Mouse (Mus musculus): Measurements from ENCODE around the gene Hba-a1. TPM values are rescaled to one million over a fixed set of nuclear protein-coding genes. Genes with fewer than 3 reads are reported as not detected.
"Not testable (repeated sequence)": the region's sequence is repeated elsewhere in the genome, so short reads cannot be mapped to it uniquely, and the experiment has no call there.

Gene Hba-a1
- polyA plus RNA-seq, 1 experiment from 2014 or later = 4,298 TPM

- Histone ChIP-seq H3K27me3 (peaks cover 14% of the 10 kb centered on the region), H3K27ac (replicated peaks) (no peak overlapping the region), H3K9ac (no peak overlapping the region), H3K4me2 (replicated peaks) (no peak overlapping the region), H3K4me3 (replicated peaks) (no peak overlapping the region), H3K9me3 (replicated peaks) (no peaks in the 10 kb centered on the region), H3K36me3 (no peaks in the 10 kb centered on the region), H3K4me1 (no peaks in the 10 kb centered on the region)
- ATAC-seq (ENCODE audit: insufficient number of reproducible peaks, low FRiP score, low TSS enrichment, low read depth) = no peak
- 94% methylated on average over 2 of the region's 2 CpGs for WGBS
Measured at GRCm38 (mm10) chr11:32298532-32298918, 15.2 kb downstream of the Hba-a1 start.

GRCm38 (mm10) chr11:32299865-32300264, 16.6 kb downstream of the Hba-a1 start, which contains the start of gene Hbq1a:
TSS of gene Hbq1a (plus strand) at chr11:32300069.
- not testable (repeated sequence) for H3K9me3 ChIP-seq (replicated peaks); ATAC-seq (ENCODE audit: insufficient number of reproducible peaks, low FRiP score, low TSS enrichment, low read depth); H3K36me3 ChIP-seq; H3K4me1 ChIP-seq; H3K27ac ChIP-seq (replicated peaks); H3K9ac ChIP-seq
- Histone ChIP-seq H3K27me3 (peaks cover 14% of the 10 kb centered on the region), H3K4me3 (replicated peaks) (0 out of 2 replicates have a peak within 1 kb of the TSS, but pooled peaks have one; percentile 13), H3K4me2 (replicated peaks) (peak within 1 kb of the TSS; percentile 40)
- WGBS = 7% methylated on average over 16 of the region's 16 CpGs

- WGBS = 52% methylated on average over 15 of the region's 17 CpGs
- no peak overlapping the region for H3K27ac ChIP-seq (replicated peaks)
- H3K36me3 ChIP-seq = no peaks in the 10 kb centered on the region
- H3K27me3 ChIP-seq = peaks cover 14% of the 10 kb centered on the region
- no peak for ATAC-seq (ENCODE audit: insufficient number of reproducible peaks, low FRiP score, low TSS enrichment, low read depth)
- H3K4me3 ChIP-seq (replicated peaks) = 0 out of 2 replicates have a peak overlapping the region, but pooled peaks have one; percentile 13
- H3K4me2 ChIP-seq (replicated peaks) = peak overlapping the region; percentile 40
- H3K9me3 ChIP-seq (replicated peaks) = no peaks in the 10 kb centered on the region
- no peak overlapping the region for H3K9ac ChIP-seq
- no peaks in the 10 kb centered on the region for H3K4me1 ChIP-seq
Measured at GRCm38 (mm10) chr11:32300279-32301267, 17.3 kb downstream of the Hba-a1 start.

- WGBS = 63% methylated on average over 1 of the region's 1 CpGs
- Histone ChIP-seq H3K4me3 (replicated peaks) (no peak overlapping the region), H3K27me3 (peaks cover 14% of the 10 kb centered on the region), H3K4me2 (replicated peaks) (no peak overlapping the region), H3K9me3 (replicated peaks) (no peaks in the 10 kb centered on the region), H3K36me3 (no peaks in the 10 kb centered on the region), H3K4me1 (no peaks in the 10 kb centered on the region), H3K27ac (replicated peaks) (no peak overlapping the region), H3K9ac (no peak overlapping the region)
- no peak for ATAC-seq (ENCODE audit: insufficient number of reproducible peaks, low FRiP score, low TSS enrichment, low read depth)
Measured at GRCm38 (mm10) chr11:32301506-32301905, 18.2 kb downstream of the Hba-a1 start.

DNA sequence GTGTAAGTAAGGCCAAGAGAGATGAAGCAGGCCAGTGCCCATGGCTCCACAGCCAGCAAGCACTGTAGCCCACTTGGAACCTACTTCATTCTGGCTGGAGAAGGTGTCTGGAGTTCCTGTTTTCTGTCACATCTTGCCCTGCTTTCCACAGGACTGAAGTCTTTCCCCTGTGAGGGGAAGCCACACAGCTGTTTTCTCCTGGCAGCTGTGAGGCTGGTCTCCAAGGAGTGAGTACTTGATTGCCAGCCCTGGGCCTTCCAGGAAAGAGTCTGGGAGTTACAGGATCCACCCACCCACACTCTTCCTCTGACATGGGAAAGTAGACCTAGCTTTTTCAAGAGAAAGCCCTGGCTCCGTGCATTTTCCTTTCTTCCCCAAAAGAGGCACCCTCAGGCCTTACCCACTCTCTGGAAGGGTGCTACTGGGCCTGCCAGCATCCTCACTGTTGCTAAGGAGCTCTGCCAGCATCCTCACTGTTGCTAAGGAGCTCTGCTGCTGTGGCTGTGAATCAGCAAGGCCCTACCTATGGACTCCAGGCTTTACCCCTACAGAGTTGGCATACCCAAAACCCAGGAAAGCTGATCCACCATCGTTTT, 19.6 kb downstream of the Hba-a1 start:
- Histone ChIP-seq H3K27me3 (peaks cover 14% of the 10 kb centered on the region), H3K9ac (no peak overlapping the region), H3K36me3 (no peaks in the 10 kb centered on the region), H3K4me3 (replicated peaks) (no peak overlapping the region), H3K9me3 (replicated peaks) (no peaks in the 10 kb centered on the region), H3K27ac (replicated peaks) (no peak overlapping the region), H3K4me2 (replicated peaks) (no peak overlapping the region), H3K4me1 (no peaks in the 10 kb centered on the region; the same call in 1 of the 2 replicates)
- ATAC-seq (ENCODE audit: insufficient number of reproducible peaks, low FRiP score, low TSS enrichment, low read depth) = no peak
- 31% methylated on average over 2 of the region's 2 CpGs for WGBS

DNA sequence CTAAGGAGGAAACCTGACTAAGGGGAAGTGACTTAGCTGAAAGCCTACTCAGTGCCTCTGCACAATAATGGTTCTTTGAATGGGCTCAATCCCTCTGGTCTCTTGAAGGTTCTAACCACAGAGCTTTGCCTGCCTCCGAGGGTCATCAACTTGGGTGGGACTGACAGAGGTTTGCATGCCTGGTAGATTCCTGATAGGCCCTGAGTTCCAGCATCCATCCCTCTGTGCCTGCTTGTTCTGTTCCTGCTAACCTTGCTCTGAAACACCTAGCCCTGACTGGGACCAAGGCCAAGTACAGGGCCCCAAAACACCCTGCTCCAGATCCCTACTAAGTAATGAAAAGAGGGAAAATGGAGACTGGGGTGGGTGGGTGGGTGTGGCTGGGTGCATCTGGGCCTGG, 20.1 kb downstream of the Hba-a1 start:
- no peaks in the 10 kb centered on the region for H3K36me3 ChIP-seq
- H3K4me3 ChIP-seq (replicated peaks) = no peak overlapping the region
- H3K27ac ChIP-seq (replicated peaks) = no peak overlapping the region
- H3K4me1 ChIP-seq = no peaks in the 10 kb centered on the region; the same call in 1 of the 2 replicates
- no peak overlapping the region for H3K4me2 ChIP-seq (replicated peaks)
- H3K9ac ChIP-seq = no peak overlapping the region
- no peaks in the 10 kb centered on the region for H3K9me3 ChIP-seq (replicated peaks)
- H3K27me3 ChIP-seq = peaks cover 14% of the 10 kb centered on the region
- no peak for ATAC-seq (ENCODE audit: insufficient number of reproducible peaks, low FRiP score, low TSS enrichment, low read depth)
- WGBS = 68% methylated on average over 1 of the region's 1 CpGs

- Histone ChIP-seq H3K9me3 (replicated peaks) (no peaks in the 10 kb centered on the region), H3K4me2 (replicated peaks) (no peak overlapping the region), H3K4me3 (replicated peaks) (no peak overlapping the region), H3K36me3 (no peaks in the 10 kb centered on the region), H3K9ac (no peak overlapping the region), H3K27ac (replicated peaks) (no peak overlapping the region), H3K27me3 (no peaks in the 10 kb centered on the region), H3K4me1 (no peaks in the 10 kb centered on the region; the same call in 1 of the 2 replicates)
- 80% methylated on average over 1 of the region's 1 CpGs for WGBS
- ATAC-seq (ENCODE audit: insufficient number of reproducible peaks, low FRiP score, low TSS enrichment, low read depth) = no peak
Measured at GRCm38 (mm10) chr11:32307006-32307405, 23.7 kb downstream of the Hba-a1 start.

GRCm38 (mm10) chr11:32309446-32309845, 26.1 kb downstream of the Hba-a1 start:
- no peak for ATAC-seq (ENCODE audit: insufficient number of reproducible peaks, low FRiP score, low TSS enrichment, low read depth)
- Histone ChIP-seq H3K4me1 (no peaks in the 10 kb centered on the region; the same call in 1 of the 2 replicates), H3K9ac (no peak overlapping the region), H3K9me3 (replicated peaks) (no peaks in the 10 kb centered on the region), H3K27me3 (no peaks in the 10 kb centered on the region), H3K4me2 (replicated peaks) (no peak overlapping the region), H3K27ac (replicated peaks) (no peak overlapping the region), H3K36me3 (no peaks in the 10 kb centered on the region), H3K4me3 (replicated peaks) (no peak overlapping the region)
- WGBS = 55% methylated on average over 4 of the region's 4 CpGs

- 66% methylated on average over 3 of the region's 3 CpGs for WGBS
- H3K4me2 ChIP-seq (replicated peaks) = no peak overlapping the region
- H3K27ac ChIP-seq (replicated peaks) = no peak overlapping the region
- no peak overlapping the region for H3K4me3 ChIP-seq (replicated peaks)
- no peaks in the 10 kb centered on the region; the same call in 1 of the 2 replicates for H3K4me1 ChIP-seq
- no peak for ATAC-seq (ENCODE audit: insufficient number of reproducible peaks, low FRiP score, low TSS enrichment, low read depth)
- H3K9me3 ChIP-seq (replicated peaks) = no peaks in the 10 kb centered on the region
- H3K36me3 ChIP-seq = no peaks in the 10 kb centered on the region
- no peaks in the 10 kb centered on the region for H3K27me3 ChIP-seq
- H3K9ac ChIP-seq = no peak overlapping the region
Measured at GRCm38 (mm10) chr11:32309928-32310327, 26.6 kb downstream of the Hba-a1 start.

GRCm38 (mm10) chr11:32316009-32316408, 32.7 kb downstream of the Hba-a1 start:
- Histone ChIP-seq H3K4me3 (replicated peaks) (no peak overlapping the region), H3K4me1 (no peaks in the 10 kb centered on the region), H3K9ac (no peak overlapping the region), H3K36me3 (no peaks in the 10 kb centered on the region), H3K4me2 (replicated peaks) (no peak overlapping the region), H3K27ac (replicated peaks) (no peak overlapping the region), H3K27me3 (no peaks in the 10 kb centered on the region), H3K9me3 (replicated peaks) (no peaks in the 10 kb centered on the region)
- 70% methylated on average over 3 of the region's 3 CpGs for WGBS
- ATAC-seq (ENCODE audit: insufficient number of reproducible peaks, low FRiP score, low TSS enrichment, low read depth) = no peak

GRCm38 (mm10) chr11:32320507-32321195, 37.3 kb downstream of the Hba-a1 start:
- Histone ChIP-seq H3K4me3 (replicated peaks) (no peak overlapping the region), H3K4me2 (replicated peaks) (no peak overlapping the region), H3K27me3 (no peaks in the 10 kb centered on the region), H3K36me3 (no peaks in the 10 kb centered on the region), H3K9me3 (replicated peaks) (no peaks in the 10 kb centered on the region), H3K9ac (no peak overlapping the region), H3K27ac (replicated peaks) (no peak overlapping the region), H3K4me1 (no peaks in the 10 kb centered on the region)
- ATAC-seq (ENCODE audit: insufficient number of reproducible peaks, low FRiP score, low TSS enrichment, low read depth) = 0 out of 2 replicates have a peak, but pooled peaks have one; percentile 18
- 60% methylated on average over 11 of the region's 11 CpGs for WGBS

All from embryonic facial prominence, embryonic 15.5 days (tissue).